Mouse (Mus musculus): ENCODE results near the gene Zfp947.
"Not testable (repeated sequence)": the region's sequence is repeated elsewhere in the genome, so short reads cannot be mapped to it uniquely, and the experiment has no call there.

The Zfp947 gene

GRCm38 (mm10) chr17:22165722-22166294, at the start of gene Zfp947:
Gene Zfp947, minus strand, starts transcription at chr17:22166190.
- DNase-seq, result not testable (repeated sequence)

- not testable (repeated sequence) for DNase-seq
These were observed 686 bp downstream of the Zfp947 start for GRCm38 (mm10) chr17:22165304-22165703.

GRCm38 (mm10) chr17:22153951-22154350, 12.0 kb downstream of the Zfp947 start:
- not testable (repeated sequence) for DNase-seq

- DNase-seq, result no peak
These were observed 47.2 kb downstream of the Zfp947 start for GRCm38 (mm10) chr17:22118770-22119169.
